Mouse (Mus musculus): Measurements from ENCODE around the gene Zfp652. TPM values are rescaled to one million over a fixed set of nuclear protein-coding genes. Genes with fewer than 3 reads are reported as not detected.
"Not testable (repeated sequence)": the region's sequence is repeated elsewhere in the genome, so short reads cannot be mapped to it uniquely, and the experiment has no call there.

The Zfp652 gene
- polyA plus RNA-seq, 1 experiment from 2014 or later = 36.8 TPM

DNA sequence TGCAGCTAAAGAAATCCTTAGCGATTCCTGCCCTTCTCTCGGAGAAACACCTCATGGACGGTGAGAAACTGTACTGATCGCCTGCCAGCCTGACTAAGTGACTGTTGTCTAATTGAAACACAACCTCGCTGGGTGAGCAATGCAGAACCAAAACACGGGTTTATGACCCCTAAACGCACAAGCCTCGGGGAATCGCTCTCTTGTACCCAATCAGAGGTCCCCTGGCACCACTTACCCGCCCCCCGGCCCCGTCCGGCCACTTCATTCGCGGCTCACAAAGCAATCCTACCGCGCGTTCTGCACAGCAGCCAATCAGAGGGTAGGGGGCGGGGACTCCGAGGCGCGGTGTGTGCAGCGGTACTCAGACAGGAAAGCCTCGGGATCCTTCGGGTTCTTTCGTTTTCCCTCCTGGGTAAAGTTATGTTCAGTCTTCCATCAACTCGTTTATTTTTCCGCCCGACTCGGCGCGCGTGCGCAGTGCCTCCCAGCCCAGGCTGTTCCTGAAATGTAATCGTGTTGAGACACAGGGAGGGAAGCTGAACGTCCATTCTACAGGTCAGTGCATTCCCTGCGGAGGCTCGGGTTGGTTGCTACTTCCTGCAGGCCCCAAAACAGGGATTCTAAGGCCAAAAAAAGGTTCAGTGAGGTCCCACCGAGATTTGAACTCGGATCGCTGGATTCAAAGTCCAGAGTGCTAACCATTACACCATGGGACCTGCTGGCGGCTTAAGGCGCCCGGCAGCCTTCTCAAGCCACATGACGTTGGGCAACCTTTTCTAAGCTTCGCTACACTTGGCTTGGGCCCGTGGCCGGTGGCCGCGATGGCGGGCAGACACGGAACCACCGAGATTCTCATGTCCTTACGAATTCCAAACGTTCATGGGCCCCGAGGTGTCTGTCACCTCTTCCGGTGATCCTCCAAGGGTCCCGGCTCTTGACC, 146.3 kb downstream of the Zfp652 start:
- Histone ChIP-seq H3K4me3 (replicated peaks; ENCODE audit: low read length) (peak overlapping the region; percentile 97), H3K27me3 (replicated peaks; ENCODE audit: control insufficient read depth, insufficient read depth, low read length) (no peaks in the 10 kb centered on the region), H3K4me1 (replicated peaks; ENCODE audit: control insufficient read depth, insufficient read depth, low read length) (peaks cover 12% of the 10 kb centered on the region), H3K9me3 (ENCODE audit: control insufficient read depth, low read length) (no peaks in the 10 kb centered on the region), H3K27ac (ENCODE audit: low read length) (peak overlapping the region; percentile 92), H3K4me2 (ENCODE audit: low read length) (peak overlapping the region; percentile 57), H3K36me3 (ENCODE audit: control insufficient read depth, insufficient read depth) (no peaks in the 10 kb centered on the region), H3K9ac (replicated peaks; ENCODE audit: low read depth, low read length) (peak overlapping the region; percentile 68)
- ATAC-seq = peak; percentile 99
- under 1% methylated on average over 58 of the region's 58 CpGs for WGBS

DNA sequence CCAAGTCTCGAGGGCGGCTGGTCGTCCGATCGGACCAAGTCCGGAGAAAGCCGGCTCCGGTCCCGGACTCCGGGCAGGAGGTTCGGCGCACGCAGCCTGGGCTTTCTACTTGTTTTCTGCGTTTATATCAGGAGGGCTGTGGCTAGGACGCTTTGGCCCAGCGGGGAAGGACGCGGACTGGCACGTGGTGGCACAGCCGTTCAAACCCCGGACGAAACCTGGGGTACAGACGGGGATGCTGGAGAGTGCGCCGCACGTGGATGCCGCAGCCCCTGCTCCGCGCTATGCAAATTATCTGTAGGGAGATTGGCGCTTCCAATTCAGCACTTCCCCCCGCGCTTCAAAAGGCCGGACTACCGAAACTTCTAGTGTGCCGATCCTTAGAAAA, 147.0 kb downstream of the Zfp652 start:
- no peaks in the 10 kb centered on the region for H3K36me3 ChIP-seq (ENCODE audit: control insufficient read depth, insufficient read depth)
- peak overlapping the region; percentile 97 for H3K4me3 ChIP-seq (replicated peaks; ENCODE audit: low read length)
- H3K4me2 ChIP-seq (ENCODE audit: low read length) = peak overlapping the region; percentile 57
- no peaks in the 10 kb centered on the region for H3K9me3 ChIP-seq (ENCODE audit: control insufficient read depth, low read length)
- WGBS = 0% methylated on average over 35 of the region's 35 CpGs
- peak; percentile 54 for ATAC-seq
- H3K9ac ChIP-seq (replicated peaks; ENCODE audit: low read depth, low read length) = peak overlapping the region; percentile 68
- peaks cover 12% of the 10 kb centered on the region for H3K4me1 ChIP-seq (replicated peaks; ENCODE audit: control insufficient read depth, insufficient read depth, low read length)
- H3K27ac ChIP-seq (ENCODE audit: low read length) = peak overlapping the region; percentile 92
- no peaks in the 10 kb centered on the region for H3K27me3 ChIP-seq (replicated peaks; ENCODE audit: control insufficient read depth, insufficient read depth, low read length)

DNA sequence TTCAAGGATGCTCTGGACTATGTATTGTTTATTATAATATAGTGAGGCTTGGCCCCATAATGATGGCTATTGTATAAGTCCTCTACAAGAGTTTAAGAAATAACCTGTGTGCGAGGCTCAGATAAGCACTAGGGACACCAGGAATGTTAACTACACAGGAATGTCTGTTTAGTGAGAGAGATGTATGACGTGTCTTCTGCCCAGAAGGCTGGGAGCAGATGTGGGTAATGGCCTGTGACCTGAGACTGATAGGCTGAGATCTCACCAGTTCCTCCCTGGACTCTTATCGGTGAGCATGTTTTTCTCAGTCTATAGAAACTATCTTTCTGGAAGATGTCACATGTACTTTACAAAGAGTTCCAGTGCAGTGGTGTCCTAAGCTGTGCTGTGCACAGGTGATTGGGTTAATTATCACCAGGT, 147.6 kb downstream of the Zfp652 start:
- H3K27me3 ChIP-seq (replicated peaks; ENCODE audit: control insufficient read depth, insufficient read depth, low read length) = no peaks in the 10 kb centered on the region
- H3K4me2 ChIP-seq (ENCODE audit: low read length) = peak overlapping the region; percentile 57
- H3K36me3 ChIP-seq (ENCODE audit: control insufficient read depth, insufficient read depth) = no peaks in the 10 kb centered on the region
- peak overlapping the region; percentile 68 for H3K9ac ChIP-seq (replicated peaks; ENCODE audit: low read depth, low read length)
- no peak for ATAC-seq
- peaks cover 12% of the 10 kb centered on the region for H3K4me1 ChIP-seq (replicated peaks; ENCODE audit: control insufficient read depth, insufficient read depth, low read length)
- H3K9me3 ChIP-seq (ENCODE audit: control insufficient read depth, low read length) = no peaks in the 10 kb centered on the region
- 0 out of 2 replicates have a peak overlapping the region, but pooled peaks have one; percentile 14 for H3K27ac ChIP-seq (ENCODE audit: low read length)
- WGBS = 49% methylated on average over 3 of the region's 3 CpGs
- peak overlapping the region; percentile 97 for H3K4me3 ChIP-seq (replicated peaks; ENCODE audit: low read length)

DNA sequence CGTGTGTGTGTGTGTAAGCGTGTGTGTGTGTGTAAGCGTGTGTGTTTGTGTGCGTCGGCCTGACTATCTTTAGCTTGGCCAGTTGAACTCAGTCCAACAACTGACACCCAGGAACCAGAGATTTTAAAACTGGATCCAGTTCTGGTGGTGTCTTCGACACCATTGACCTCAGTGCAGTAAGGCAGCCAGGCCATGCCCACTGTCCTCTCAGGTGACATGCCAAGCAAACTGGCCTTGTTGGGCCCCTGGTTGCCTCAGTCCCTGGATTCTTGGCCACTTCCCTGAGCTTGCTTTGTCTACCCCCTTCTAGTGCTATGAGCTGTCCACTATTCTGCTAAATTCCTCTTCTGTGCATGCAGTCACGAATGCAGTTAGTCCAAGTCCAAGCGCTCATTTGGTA, 148.9 kb downstream of the Zfp652 start:
- whole genome bisulfite sequencing = 97% methylated on average over 8 of the region's 8 CpGs
- Histone ChIP-seq H3K27me3 (replicated peaks; ENCODE audit: control insufficient read depth, insufficient read depth, low read length) (no peaks in the 10 kb centered on the region), H3K4me1 (replicated peaks; ENCODE audit: control insufficient read depth, insufficient read depth, low read length) (peaks cover 12% of the 10 kb centered on the region), H3K36me3 (ENCODE audit: control insufficient read depth, insufficient read depth) (no peaks in the 10 kb centered on the region), H3K9me3 (ENCODE audit: control insufficient read depth, low read length) (no peaks in the 10 kb centered on the region), H3K4me3 (replicated peaks; ENCODE audit: low read length) (no peak overlapping the region), H3K9ac (replicated peaks; ENCODE audit: low read depth, low read length) (no peak overlapping the region), H3K4me2 (ENCODE audit: low read length) (no peak overlapping the region), H3K27ac (ENCODE audit: low read length) (no peak overlapping the region)
- no peak for ATAC-seq

DNA sequence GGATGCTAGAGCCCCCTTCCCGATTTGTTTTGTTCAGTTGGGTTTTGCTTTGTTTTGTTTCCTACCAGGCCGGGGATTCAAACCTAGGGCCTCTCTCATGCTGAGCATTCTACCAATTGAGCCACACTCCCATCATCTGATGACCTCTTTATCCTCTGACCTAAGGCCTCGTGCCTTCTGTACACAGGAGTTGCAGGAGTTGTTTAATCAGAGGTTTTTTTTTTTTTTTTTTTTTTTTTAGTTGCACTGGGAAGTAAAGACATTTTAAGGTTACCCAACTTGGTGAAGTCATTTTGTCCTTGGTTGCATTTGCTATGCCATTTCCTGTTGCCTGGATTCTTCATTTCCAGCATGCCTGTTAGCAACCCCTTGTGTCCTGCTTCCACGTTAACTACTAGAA, 157.0 kb downstream of the Zfp652 start:
- H3K36me3 ChIP-seq (ENCODE audit: control insufficient read depth, insufficient read depth) = no peaks in the 10 kb centered on the region
- ATAC-seq = no peak
- H3K4me3 ChIP-seq (replicated peaks; ENCODE audit: low read length) = no peak overlapping the region
- 81% methylated on average over 4 of the region's 4 CpGs for WGBS
- H3K4me2 ChIP-seq (ENCODE audit: low read length) = no peak overlapping the region
- H3K27me3 ChIP-seq (replicated peaks; ENCODE audit: control insufficient read depth, insufficient read depth, low read length) = no peaks in the 10 kb centered on the region
- no peak overlapping the region for H3K27ac ChIP-seq (ENCODE audit: low read length)
- no peaks in the 10 kb centered on the region for H3K9me3 ChIP-seq (ENCODE audit: control insufficient read depth, low read length)
- H3K4me1 ChIP-seq (replicated peaks; ENCODE audit: control insufficient read depth, insufficient read depth, low read length) = no peaks in the 10 kb centered on the region
- H3K9ac ChIP-seq (replicated peaks; ENCODE audit: low read depth, low read length) = no peak overlapping the region

DNA sequence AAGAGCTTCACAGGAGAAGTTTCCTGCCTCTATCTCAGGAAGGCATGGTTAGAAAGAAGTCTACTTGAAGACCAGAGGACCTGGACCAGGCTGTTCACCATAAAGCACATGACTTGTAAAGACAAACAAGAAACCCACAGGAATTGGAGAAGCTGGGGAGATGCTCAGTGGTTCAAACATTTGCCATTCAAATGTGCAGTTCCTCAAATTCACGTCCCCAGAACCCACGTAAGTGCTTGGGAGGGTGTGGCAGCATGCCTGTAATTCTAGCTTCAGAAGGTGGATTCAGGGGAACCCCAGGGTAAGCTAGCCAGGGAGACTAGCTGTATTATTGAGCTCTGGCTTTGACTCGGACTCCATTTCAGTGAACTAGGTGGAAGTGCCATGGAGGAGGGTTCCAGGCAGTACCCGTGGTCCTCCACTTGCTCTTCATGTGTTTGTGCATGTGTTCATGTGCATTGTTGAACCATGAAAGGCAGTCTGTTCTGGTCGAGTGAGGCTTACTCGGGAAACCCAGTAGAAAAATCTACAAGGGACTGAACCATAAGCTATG, 157.5 kb downstream of the Zfp652 start:
- H3K27ac ChIP-seq (ENCODE audit: low read length) = no peak overlapping the region
- ATAC-seq = no peak

DNA sequence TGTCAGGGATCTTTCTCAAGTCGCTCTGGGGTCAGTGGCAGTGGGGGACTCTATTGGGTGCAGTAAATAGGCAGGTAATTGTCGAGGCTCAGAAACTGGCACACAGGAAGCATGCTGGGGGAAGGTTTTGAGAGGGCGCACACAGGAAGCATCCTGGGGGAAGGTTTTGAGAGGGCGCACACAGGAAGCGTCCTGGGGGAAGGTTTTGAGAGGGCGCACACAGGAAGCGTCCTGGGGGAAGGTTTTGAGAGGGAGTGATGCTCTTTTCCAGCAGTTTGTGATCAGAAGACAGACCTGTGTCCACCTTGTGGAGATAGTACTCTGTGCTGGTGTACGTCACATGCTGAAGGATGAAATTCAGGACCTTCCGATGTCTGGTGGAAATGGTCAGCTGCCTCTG, 163.3 kb downstream of the Zfp652 start:
- no peak for ATAC-seq
- Histone ChIP-seq H3K4me2 (ENCODE audit: low read length) (no peak overlapping the region), H3K9ac (replicated peaks; ENCODE audit: low read depth, low read length) (no peak overlapping the region)

More for the DNA sequence above, 157.5 kb downstream of the Zfp652 start:
- Histone ChIP-seq H3K4me1 (replicated peaks; ENCODE audit: control insufficient read depth, insufficient read depth, low read length) (no peaks in the 10 kb centered on the region), H3K4me2 (ENCODE audit: low read length) (no peak overlapping the region), H3K9ac (replicated peaks; ENCODE audit: low read depth, low read length) (no peak overlapping the region), H3K4me3 (replicated peaks; ENCODE audit: low read length) (no peak overlapping the region), H3K27me3 (replicated peaks; ENCODE audit: control insufficient read depth, insufficient read depth, low read length) (no peaks in the 10 kb centered on the region), H3K9me3 (ENCODE audit: control insufficient read depth, low read length) (no peaks in the 10 kb centered on the region), H3K36me3 (ENCODE audit: control insufficient read depth, insufficient read depth) (no peaks in the 10 kb centered on the region)
- WGBS = 72% methylated on average over 6 of the region's 6 CpGs

DNA sequence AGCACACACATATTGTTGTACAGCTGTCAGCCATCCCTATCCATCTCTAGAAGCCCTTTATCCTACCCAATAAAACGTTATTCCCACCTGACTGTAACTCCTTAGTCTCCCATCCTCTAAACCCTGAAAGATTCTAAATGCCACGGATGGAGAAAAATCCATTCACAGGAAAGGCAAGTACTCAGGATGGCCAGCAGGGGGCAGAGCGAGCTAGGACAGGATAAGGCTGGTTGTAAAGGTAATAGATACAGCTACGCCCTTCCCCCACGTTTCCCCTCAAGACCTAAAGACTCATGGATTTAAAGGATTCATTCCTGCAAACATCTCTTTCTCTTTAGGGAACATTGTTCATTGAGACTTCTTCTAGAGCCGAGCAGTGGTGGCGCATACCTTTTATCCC, 163.8 kb downstream of the Zfp652 start:
- H3K27ac ChIP-seq (ENCODE audit: low read length) = no peak overlapping the region
- no peaks in the 10 kb centered on the region for H3K9me3 ChIP-seq (ENCODE audit: control insufficient read depth, low read length)
- H3K4me3 ChIP-seq (replicated peaks; ENCODE audit: low read length) = no peak overlapping the region
- H3K4me1 ChIP-seq (replicated peaks; ENCODE audit: control insufficient read depth, insufficient read depth, low read length) = no peaks in the 10 kb centered on the region
- no peaks in the 10 kb centered on the region for H3K36me3 ChIP-seq (ENCODE audit: control insufficient read depth, insufficient read depth)
- 25% methylated on average over 7 of the region's 7 CpGs for WGBS
- H3K4me2 ChIP-seq (ENCODE audit: low read length) = no peak overlapping the region
- ATAC-seq = no peak
- H3K27me3 ChIP-seq (replicated peaks; ENCODE audit: control insufficient read depth, insufficient read depth, low read length) = no peaks in the 10 kb centered on the region
- H3K9ac ChIP-seq (replicated peaks; ENCODE audit: low read depth, low read length) = no peak overlapping the region

More for the DNA sequence above, 163.3 kb downstream of the Zfp652 start:
- no peaks in the 10 kb centered on the region for H3K27me3 ChIP-seq (replicated peaks; ENCODE audit: control insufficient read depth, insufficient read depth, low read length)
- H3K36me3 ChIP-seq (ENCODE audit: control insufficient read depth, insufficient read depth) = no peaks in the 10 kb centered on the region
- no peak overlapping the region for H3K4me3 ChIP-seq (replicated peaks; ENCODE audit: low read length)
- WGBS = 26% methylated on average over 9 of the region's 9 CpGs
- H3K27ac ChIP-seq (ENCODE audit: low read length) = no peak overlapping the region
- no peaks in the 10 kb centered on the region for H3K4me1 ChIP-seq (replicated peaks; ENCODE audit: control insufficient read depth, insufficient read depth, low read length)
- no peaks in the 10 kb centered on the region for H3K9me3 ChIP-seq (ENCODE audit: control insufficient read depth, low read length)

DNA sequence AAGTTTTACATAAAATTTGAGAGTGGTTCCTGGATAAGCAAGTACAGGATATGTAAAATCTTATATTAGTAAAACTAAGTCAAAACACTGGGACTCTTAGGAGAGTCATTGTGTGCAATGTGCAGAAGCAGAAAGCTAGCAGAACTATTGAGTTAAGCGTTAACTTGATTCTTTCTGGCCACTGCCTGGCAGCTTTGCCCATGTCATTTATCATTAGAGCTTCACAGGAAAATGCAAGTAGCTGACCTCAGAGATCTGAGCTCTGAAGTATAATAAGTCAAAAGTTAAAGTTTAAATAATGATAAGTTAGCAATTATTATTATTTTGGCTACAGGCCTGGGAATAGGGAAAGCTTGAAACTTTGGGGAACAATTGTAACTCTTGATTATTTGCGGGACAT, 167.4 kb downstream of the Zfp652 start:
- WGBS = 83% methylated on average over 2 of the region's 2 CpGs

More for the DNA sequence above, 167.4 kb downstream of the Zfp652 start:
- not testable (repeated sequence) for ATAC-seq; H3K4me2 ChIP-seq (ENCODE audit: low read length); H3K9me3 ChIP-seq (ENCODE audit: control insufficient read depth, low read length); H3K4me1 ChIP-seq (replicated peaks; ENCODE audit: control insufficient read depth, insufficient read depth, low read length); H3K4me3 ChIP-seq (replicated peaks; ENCODE audit: low read length); H3K9ac ChIP-seq (replicated peaks; ENCODE audit: low read depth, low read length); H3K27me3 ChIP-seq (replicated peaks; ENCODE audit: control insufficient read depth, insufficient read depth, low read length); H3K36me3 ChIP-seq (ENCODE audit: control insufficient read depth, insufficient read depth); H3K27ac ChIP-seq (ENCODE audit: low read length)
